Mouse (Mus musculus) forelimb bud, embryonic 11.5 days (tissue): ENCODE measurements at regions not wholly inside any gene's neighbourhood (a gene's known extent, or its start where the extent isn't known, plus 50 kb on each side); places are given as distances from the start of the nearest gene placed in this dataset.

Experiments used
- DNase-seq: peaks from one replicate; pipeline ENCODE4 v3.0.0-alpha.2; 2012; ENCODE audit warnings: low read depth, low spot score

GRCm38 (mm10) chr17:13654606-13655005 lies 105.7 kb upstream of the Afdn start:
- peak; percentile 54 for DNase-seq

DNA sequence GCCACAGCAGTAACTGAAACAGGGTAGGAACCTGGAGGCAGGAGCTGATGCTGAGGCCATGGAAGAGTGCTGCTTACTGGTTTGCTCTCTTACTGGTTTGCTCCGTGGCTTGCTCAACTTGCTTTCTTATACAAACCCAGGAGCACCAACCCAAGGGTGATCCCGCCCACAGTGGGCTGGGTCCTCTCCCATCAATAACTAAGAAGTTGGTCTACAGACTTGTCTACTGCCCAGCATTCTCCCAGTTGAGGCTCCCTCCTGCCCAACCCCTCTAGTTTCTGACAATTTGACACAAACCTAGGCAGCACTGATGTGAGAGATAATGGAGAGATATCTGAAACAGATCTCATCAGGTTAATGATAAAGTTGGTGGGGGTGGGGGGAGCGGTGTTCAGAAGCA lies 104.3 kb upstream of the Afdn start:
- DNase-seq = no peak

GRCm38 (mm10) chr17:13656485-13657181 lies 103.7 kb upstream of the Afdn start:
- no peak for DNase-seq

GRCm38 (mm10) chr17:13657182-13657562 lies 103.2 kb upstream of the Afdn start:
- no peak for DNase-seq

DNA sequence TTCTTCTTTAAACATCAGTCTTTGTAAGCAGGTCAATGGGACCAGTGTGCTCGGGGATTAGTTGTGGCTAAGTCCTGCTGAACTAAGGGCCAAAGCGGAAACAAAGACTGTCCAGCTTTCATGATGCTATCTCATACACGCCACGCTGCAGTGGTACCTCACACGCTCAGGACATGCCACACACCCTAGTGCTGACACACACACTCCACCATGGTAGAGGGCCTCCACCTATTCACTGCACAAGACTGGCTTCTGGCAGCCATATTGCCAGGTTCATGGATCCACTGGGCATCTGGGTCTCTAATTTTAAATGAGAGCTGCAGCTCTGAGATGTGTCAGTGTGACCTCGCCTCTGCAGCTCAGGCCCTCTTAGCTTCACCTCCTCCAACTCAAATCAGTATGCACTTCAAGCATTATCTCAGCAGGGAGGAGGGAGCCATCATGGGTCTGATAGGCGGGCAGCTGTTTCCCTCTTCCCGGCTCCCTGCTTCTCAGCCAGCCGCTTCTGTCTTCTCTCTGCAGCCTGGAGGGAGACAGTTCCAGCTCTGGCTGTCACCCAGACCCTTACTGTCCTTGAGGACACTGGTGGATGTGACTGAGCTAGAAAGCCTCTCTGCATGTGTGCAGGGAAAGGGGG lies 102.6 kb upstream of the Afdn start:
- no peak for DNase-seq

DNA sequence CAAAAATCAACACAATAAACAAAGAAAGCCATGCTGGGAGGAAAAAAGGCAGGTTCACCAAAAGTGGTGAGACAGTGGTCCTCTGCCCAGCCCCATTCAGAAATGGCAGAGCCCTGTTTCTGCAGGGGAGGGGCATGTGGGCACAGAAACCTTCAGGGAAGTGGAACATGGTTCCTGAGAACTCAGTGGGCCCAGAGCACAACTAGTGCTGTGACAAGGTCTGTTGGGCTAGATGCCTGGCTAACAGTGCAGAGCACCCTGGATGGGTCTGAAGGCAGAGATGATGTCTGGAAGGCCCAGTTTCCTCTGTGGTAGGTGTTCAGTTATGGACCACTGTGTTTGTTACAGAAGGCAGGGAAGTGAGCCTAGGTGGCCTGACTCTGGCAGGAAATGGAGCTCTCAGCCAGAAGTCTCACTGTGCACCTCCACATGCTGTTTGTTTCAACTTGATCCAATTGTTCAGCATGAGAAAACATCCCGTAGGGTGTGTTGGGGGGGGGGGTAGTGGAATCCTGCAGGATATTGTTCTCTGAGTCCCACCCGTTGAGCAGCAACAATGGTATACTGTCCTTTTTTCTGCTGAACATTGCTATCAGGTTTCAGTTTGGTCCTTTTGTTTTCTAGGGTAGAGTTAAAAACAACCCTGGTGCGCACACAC lies 101.9 kb upstream of the Afdn start:
- no peak for DNase-seq

- no peak for DNase-seq
These were observed 101.2 kb upstream of the Afdn start for GRCm38 (mm10) chr17:13659103-13659502.

DNA sequence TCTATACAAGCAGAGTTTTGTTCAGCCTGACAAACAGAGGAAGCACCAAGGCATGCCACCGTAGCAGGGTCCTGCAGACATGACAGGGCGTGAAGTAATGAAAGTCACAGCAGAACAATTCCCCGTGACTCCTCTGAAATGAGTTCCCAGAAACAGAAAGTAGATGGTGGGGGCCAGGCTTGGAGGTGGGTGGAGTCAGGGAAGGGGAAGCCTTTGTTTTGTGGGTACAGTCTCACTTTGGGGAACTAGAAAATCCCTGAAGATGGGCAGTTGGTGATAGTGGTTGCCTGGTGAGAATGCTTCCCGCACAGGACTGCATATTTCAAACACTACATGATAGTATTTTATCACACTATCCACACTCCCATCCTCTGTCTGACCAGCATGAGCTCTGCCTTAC lies 100.4 kb upstream of the Afdn start:
- no peak for DNase-seq

DNA sequence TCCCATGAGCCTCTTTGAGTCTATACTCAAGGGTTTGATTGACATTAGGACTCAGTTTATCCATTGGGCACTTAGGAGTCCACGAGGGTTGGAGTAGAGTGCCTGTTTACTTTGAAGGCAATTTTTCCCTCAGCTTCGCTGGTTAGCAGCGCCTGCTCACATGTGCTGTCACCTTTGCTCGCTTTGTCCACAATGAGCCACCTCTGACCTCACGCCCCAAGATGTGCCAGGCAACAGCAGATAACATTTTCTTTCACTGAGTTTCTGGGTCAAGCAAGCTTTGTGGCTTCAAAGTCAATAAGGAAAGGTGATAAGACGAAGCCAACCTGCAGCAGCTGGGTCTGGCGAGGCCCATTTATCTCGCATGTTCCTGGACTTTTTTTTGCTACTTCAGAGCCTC lies 99.3 kb upstream of the Afdn start:
- DNase-seq = no peak

GRCm38 (mm10) chr17:13662152-13662551 lies 98.2 kb upstream of the Afdn start:
- DNase-seq = no peak
